Mouse (Mus musculus) Patski (cell line): ENCODE measurements around the gene Snx7. TPM values are rescaled to one million over a fixed set of nuclear protein-coding genes. Genes with fewer than 3 reads are reported as not detected.

Experiments used
- ATAC-seq: fragments of 100-300 bp; one replicate; pipeline ENCODE4 v1.8.0; 2021
- CTCF ChIA-PET: fragments of 350-600 bp; sonication (Branson Sonifier 250); formaldehyde crosslinking; loops from one replicate; lab custom pipeline; 2022; ENCODE audit warnings: inconsistent platforms; lab: Charles Lee
- POLR2A ChIA-PET: fragments of 350-600 bp; sonication (Branson Sonifier 250); formaldehyde crosslinking; loops from one replicate; lab custom pipeline; 2022; ENCODE audit warnings: antibody characterized with exemption, inconsistent platforms; lab: Charles Lee
- DNase-seq: peaks from one replicate; pipeline ENCODE4 v3.0.0-alpha.2; 2011; ENCODE audit warnings: low read depth, low spot score
- H3K27me3 ChIP-seq: fragments of 371-371 bp; one replicate; pipeline ENCODE4 v1.5.1; 2021
- CTCF ChIP-seq: fragments of 100-300 bp; IDR thresholded peaks from one replicate; pipeline ENCODE4 v1.5.1; 2021
- in situ Hi-C: fragments of 300-500 bp; cut with MboI; formaldehyde crosslinking; loops from 3 replicates; pipeline ENCODE4 v1.11.1; 2018; ENCODE audit warnings: low pct_unique_long_range_greater_than_20kb, mixed read lengths
- polyA plus RNA-seq: library from polyadenylated mRNA; unstranded; gene quantifications from one replicate; pipeline ENCODE4 v1.2.3, GENCODE M21; 2021

The Snx7 gene
- polyA plus RNA-seq, 1 experiment from 2014 or later = 58.4 TPM

DNA sequence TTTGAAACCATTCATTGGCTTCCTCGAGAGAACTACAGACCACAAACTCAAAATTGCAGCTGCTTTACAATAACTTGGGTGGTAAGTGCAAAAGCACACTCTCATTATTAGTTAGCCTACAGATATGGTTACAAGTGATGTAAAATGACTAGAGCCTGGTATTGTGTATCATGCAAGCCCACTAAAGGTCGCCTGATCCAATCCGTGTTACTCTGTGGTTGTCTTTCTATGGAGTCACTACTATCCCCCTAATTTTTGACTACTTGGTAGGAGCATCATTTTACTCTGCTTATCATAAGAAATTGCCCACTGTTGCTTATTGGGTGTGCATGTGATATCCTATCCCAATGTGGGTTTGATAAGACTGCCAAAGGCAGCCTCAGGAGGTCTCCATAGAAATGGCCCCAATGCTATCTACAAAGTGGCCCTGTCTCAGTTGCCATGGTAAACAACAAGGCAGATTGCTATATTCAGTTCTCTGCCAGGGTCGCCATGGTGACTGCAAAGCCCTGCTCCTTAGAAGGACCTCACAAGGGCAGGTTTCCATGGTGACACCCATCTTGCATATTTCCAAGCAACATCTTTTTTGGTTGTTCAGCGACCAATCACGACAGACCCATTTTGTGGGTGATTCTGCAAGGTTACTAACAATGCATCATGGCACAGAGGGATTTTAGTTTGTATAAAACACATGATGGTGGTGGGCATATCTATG, 42.1 kb downstream of the Snx7 start:
- TF ChIP-seq CTCF = no peak
- ChIA-PET CTCF (interaction anchor here (0.9 to 1.1 kb wide), 2 partner anchors 9 to 37 kb away, joined by 3 to 4 read pairs; no protein-coding TSS in a partner anchor), POLR2A (no interaction called here)
- ATAC-seq (no peak), DNase-seq (no peak)
- no peaks in the 10 kb centered on the region for H3K27me3 ChIP-seq
- in situ Hi-C loops = no loop called here

DNA sequence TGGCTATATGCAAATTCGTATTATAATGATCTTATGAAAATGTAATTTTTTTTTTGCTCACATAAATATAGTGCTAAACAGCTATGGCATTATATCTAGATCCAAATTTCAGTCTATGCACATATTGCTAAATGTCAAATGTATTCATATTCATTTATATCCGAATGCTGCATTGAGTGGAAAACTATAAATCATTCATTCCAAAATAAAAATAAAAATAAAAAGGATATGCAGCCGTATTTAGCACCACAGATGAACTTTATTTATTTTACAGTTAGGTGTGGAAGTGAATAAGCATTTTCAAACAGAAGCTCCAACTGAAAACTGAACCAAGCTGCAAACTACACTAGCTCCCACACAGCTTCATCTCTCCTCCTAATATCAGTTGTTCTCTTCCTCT, 45.5 kb downstream of the Snx7 start:
- ATAC-seq (no peak), DNase-seq (no peak)
- ChIA-PET POLR2A (no interaction called here), CTCF (interaction anchor here (1.0 to 2.1 kb wide), 5 partner anchors 10 to 23 kb away, joined by 3 to 12 read pairs (median 6); no protein-coding TSS in a partner anchor)
- TF ChIP-seq CTCF = no peak
- H3K27me3 ChIP-seq = no peaks in the 10 kb centered on the region
- in situ Hi-C loops = no loop called here

DNA sequence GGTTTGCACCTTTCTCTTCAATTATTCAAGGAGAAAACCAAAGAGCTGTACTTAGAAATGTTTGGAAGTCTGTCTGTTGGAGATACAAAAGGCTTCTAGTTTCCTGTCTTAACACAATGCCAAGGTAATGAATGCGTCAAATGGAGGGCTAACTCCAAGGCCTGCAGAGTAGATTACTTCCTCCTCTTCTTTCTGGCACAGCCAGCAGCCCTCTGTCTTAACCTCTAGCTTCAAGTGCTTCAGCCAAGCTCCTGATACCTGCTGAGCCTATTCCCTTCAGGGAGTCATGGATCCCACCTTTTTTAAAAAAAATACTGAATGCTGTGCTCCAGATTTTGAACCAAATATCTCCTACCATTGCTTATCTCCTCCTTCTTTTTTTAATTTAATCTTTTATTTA, 51.1 kb downstream of the Snx7 start:
- no peaks in the 10 kb centered on the region for H3K27me3 ChIP-seq
- ATAC-seq (no peak), DNase-seq (no peak)
- POLR2A ChIA-PET = no interaction called here
- no peak for TF ChIP-seq CTCF
- CTCF ChIA-PET = interaction anchor here (1.6 to 3.8 kb wide), 2 partner anchors 9 to 16 kb away, joined by 4 to 11 read pairs; no protein-coding TSS in a partner anchor
- in situ Hi-C loops = no loop called here

DNA sequence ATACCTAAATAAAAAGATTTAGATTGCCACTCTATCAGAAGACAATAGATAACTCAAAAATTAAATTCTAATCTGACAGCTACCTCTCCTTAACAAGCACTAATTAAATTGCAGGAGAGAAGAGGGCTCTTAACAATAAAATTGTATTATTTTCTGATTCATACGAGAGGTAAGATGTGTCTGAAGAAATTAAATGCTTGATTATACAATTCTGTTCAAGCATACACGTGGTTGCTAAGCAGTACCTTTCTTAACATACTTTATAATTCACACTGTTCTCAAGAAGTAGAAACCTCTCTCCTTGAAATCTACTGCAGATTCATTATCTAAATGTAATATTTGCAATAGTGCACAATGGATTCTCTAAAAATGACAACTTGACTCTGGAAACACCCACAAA, 54.5 kb downstream of the Snx7 start:
- POLR2A ChIA-PET = no interaction called here
- in situ Hi-C loops = no loop called here
- no peak for TF ChIP-seq CTCF
- no peak for DNase-seq
- no peaks in the 10 kb centered on the region for H3K27me3 ChIP-seq
- ATAC-seq = no peak
- CTCF ChIA-PET = interaction anchor here (2.4 kb wide), 1 partner anchor 10 kb away, joined by 11 read pairs; no protein-coding TSS in a partner anchor

DNA sequence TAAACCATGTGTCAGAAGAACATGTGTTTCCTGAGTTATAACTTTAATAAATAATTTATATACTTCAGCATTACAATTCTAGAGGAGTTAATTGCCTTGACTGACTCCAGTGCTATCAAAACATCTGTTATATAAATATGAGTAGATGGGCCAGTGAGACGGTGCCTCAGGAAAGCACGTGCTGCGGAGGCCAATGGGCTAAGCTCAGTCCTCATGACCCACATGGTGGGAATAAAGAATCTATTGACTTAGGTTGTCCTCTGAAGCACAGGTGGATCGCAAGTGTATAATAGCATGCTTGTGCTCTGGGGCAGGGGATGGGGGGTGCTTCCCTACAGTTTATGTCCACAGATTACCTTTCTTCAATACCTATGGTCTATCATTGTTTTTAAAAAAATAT, 56.6 kb downstream of the Snx7 start:
- H3K27me3 ChIP-seq = no peaks in the 10 kb centered on the region
- ATAC-seq (no peak), DNase-seq (no peak)
- POLR2A ChIA-PET = no interaction called here
- in situ Hi-C loops = no loop called here
- TF ChIP-seq CTCF = no peak
- CTCF ChIA-PET = interaction anchor here (1.1 to 2.4 kb wide), 3 partner anchors 12 to 49 kb away, joined by 3 to 11 read pairs (median 3); no protein-coding TSS in a partner anchor

DNA sequence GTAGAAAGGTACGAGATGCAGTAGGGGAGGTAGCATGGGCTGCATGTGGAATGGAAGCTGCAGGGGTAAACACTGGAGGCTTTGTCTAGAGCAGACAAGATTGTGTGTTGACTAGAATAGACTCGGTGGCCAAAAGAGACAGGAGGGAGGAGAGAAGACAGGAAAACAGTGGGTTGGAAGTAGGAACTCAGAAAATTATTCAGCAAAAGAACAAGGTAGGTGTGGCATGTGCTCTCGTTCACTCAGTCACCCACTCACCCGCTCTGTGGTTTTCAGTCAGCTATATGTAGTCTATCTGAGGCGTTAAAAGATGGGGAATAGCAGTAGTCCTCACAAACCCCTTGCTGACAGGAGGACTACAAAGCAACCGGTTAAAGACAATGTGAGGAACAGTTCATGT, 63.0 kb downstream of the Snx7 start:
- DNase-seq (no peak), ATAC-seq (no peak)
- no peaks in the 10 kb centered on the region for H3K27me3 ChIP-seq
- no peak for TF ChIP-seq CTCF
- POLR2A ChIA-PET = no interaction called here
- in situ Hi-C loops = no loop called here
- CTCF ChIA-PET = interaction anchor here (0.8 to 1.9 kb wide), 3 partner anchors 10 to 13 kb away, joined by 3 to 6 read pairs (median 3); no protein-coding TSS in a partner anchor

DNA sequence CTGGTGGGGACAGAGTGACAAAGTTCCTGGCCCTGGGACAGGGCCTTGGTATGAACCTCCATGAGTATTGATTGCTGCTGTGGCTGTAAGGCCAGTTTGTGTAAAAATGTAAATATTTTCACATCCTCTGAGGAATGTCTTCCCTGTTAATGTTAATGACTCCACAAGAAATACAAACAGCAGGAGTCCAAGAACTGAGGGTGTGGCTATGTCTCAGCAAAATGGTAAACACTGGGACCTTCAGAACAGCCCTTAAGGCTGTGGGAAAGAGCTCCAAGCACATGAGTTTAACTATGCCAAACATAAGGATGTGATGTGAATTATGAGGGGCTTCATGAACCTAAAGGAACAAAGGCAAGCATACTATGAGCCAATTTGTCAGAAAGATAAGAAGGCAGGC, 74.2 kb downstream of the Snx7 start:
- no peak for TF ChIP-seq CTCF
- ChIA-PET CTCF (interaction anchor here (1.5 to 1.9 kb wide), 2 partner anchors 9 to 10 kb away, joined by 4 to 6 read pairs; no protein-coding TSS in a partner anchor), POLR2A (no interaction called here)
- no peak for ATAC-seq
- no peak for DNase-seq
- in situ Hi-C loops = no loop called here
- H3K27me3 ChIP-seq = no peaks in the 10 kb centered on the region

DNA sequence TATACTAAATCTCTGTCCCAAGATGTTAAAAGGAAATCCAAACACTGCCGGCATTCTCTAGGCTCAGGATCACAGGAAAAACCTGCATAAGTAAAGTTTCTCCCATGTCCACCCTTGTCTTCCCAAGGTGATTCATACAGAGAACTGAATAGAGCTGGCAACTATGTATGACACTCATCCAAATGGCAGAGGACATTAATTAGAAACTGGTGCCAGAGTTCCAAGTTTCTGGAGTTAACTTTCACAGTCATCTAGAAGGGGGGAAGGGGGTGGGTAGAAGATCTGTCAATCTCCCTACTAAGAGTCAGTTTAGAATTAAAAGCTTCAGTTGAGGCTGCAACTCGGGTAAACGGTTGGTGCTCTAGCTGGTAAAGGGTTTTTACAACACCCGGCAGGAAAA, 76.8 kb downstream of the Snx7 start:
- CTCF ChIA-PET = interaction anchor here (1.3 to 3.7 kb wide), 2 partner anchors 8 to 17 kb away, joined by 3 to 14 read pairs; no protein-coding TSS in a partner anchor
- TF ChIP-seq CTCF = no peak

DNA sequence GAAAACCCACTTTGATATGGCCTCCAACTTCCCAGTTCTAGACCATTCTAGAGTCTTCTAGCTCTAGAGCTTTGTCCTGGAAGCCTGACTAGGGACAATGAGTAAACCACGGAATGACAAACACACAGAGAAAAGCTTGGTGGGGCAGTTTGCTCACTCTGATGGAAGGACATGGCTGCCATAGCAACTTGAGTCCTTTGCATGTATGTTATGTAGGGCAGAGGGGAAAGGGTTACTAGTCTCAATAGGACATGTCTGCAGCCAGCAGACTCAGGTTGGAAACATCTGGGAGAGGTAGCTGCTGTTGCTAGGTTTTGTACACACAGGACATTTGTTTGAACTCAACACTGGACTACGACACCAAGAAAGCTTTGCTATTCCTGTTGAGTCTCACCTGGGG, 77.5 kb downstream of the Snx7 start:
- ATAC-seq = no peak
- no peak for DNase-seq
- TF ChIP-seq CTCF = no peak
- CTCF ChIA-PET = interaction anchor here (3.7 kb wide), 1 partner anchor 9 kb away, joined by 14 read pairs; no protein-coding TSS in a partner anchor
- in situ Hi-C loops = no loop called here
- H3K27me3 ChIP-seq = no peaks in the 10 kb centered on the region
- POLR2A ChIA-PET = no interaction called here

More for the DNA sequence above, 76.8 kb downstream of the Snx7 start:
- POLR2A ChIA-PET = no interaction called here
- no peaks in the 10 kb centered on the region for H3K27me3 ChIP-seq
- ATAC-seq (no peak), DNase-seq (no peak)
- in situ Hi-C loops = no loop called here

DNA sequence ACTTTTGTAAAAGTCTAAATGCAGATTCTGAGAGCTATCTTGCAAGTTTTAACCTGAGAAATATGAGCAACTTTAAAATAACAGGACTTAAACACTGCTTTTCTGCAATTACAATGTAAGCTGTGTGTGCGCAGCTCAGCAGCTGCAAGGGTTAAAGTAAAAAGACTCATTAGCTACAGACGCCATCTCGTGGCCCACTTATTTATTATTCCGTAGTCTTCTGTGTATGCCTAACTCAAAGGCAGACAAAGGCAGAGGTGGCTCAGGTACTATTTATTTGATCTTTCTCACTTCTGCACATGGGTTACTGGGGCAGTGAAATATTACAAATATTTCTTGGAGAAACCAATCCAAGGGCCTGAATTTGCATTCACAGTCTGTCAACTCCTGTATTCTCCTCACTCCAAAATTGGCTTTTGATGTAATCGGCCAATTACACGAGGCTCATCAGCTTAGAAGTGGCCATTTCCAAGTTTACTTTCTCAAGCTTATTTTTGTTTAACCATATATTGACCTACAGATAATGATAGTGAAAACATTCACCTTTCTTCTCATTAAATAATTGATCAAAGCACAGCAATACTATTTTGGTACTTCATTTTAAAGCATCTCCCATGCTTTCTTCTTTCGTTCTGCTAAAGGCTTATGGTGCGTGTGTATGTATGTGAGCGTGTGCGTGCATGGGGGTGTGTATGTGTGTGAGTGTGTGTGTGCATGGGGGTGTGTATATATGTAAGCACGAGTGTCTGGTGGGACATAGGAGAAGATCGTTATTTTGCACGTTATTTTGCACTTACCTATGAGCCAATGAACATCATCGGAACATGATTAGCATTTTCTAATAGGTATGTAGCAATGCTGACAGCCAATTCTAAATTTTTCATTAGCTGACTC, 79.7 kb downstream of the Snx7 start:
- CTCF ChIA-PET = interaction anchor here (0.9 to 3.7 kb wide), 4 partner anchors 11 to 23 kb away, joined by 3 to 14 read pairs (median 4); no protein-coding TSS in a partner anchor
- POLR2A ChIA-PET = no interaction called here
- TF ChIP-seq CTCF = no peak
- ATAC-seq (no peak), DNase-seq (no peak)
- in situ Hi-C loops = no loop called here
- H3K27me3 ChIP-seq = no peaks in the 10 kb centered on the region
